Mouse (Mus musculus) lung, postnatal 4 days (tissue): ENCODE data around the gene Polr1d.
A peak's percentile ranks its signal among the peaks of the same experiment; 100 is the strongest.

ENCODE experiments used
- DNase-seq, 2 experiments: peaks; one replicate each; pipeline ENCODE4 v3.0.0; 2021

The Polr1d gene

DNA sequence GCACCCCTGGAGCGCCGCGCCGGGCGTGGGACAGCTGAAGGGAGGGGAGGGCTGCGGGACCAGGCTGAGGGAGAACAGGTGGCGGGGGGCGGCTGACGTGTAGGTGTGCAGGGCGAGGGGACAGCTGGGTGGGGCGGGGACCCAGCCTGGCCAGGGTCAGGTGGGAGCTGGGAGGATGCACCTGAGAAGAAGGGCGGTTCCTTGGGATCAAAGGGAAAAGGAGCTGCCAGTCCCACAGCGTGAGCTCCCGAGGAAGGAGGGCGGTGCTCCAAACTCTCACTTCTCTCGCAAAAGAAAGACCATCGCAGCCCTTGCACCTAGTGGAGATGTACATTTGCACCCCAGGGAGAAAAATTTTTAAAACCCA lies at the start of gene Polr1d:
Gene Polr1d, plus strand, starts transcription at position 252 of the 367 bp plus-strand sequence.
- DNase-seq = no peak

GRCm38 (mm10) chr5:147031281-147031680 lies 45.6 kb upstream of the Polr1d start:
- DNase-seq = no peak

GRCm38 (mm10) chr5:147033155-147033554 lies 43.7 kb upstream of the Polr1d start:
- no peak for DNase-seq

GRCm38 (mm10) chr5:147034283-147034682 lies 42.6 kb upstream of the Polr1d start:
- no peak for DNase-seq

- DNase-seq = no peak
Observed at GRCm38 (mm10) chr5:147035301-147035700, 41.5 kb upstream of the Polr1d start.

GRCm38 (mm10) chr5:147036028-147036427 lies 40.8 kb upstream of the Polr1d start:
- peak; percentile 56 to 76 for DNase-seq

- no peak for DNase-seq
Observed at GRCm38 (mm10) chr5:147036661-147037060, 40.2 kb upstream of the Polr1d start.

- DNase-seq = no peak
Observed at GRCm38 (mm10) chr5:147037601-147038000, 39.2 kb upstream of the Polr1d start.

- no peak for DNase-seq
Observed at GRCm38 (mm10) chr5:147039394-147039793, 37.5 kb upstream of the Polr1d start.

DNA sequence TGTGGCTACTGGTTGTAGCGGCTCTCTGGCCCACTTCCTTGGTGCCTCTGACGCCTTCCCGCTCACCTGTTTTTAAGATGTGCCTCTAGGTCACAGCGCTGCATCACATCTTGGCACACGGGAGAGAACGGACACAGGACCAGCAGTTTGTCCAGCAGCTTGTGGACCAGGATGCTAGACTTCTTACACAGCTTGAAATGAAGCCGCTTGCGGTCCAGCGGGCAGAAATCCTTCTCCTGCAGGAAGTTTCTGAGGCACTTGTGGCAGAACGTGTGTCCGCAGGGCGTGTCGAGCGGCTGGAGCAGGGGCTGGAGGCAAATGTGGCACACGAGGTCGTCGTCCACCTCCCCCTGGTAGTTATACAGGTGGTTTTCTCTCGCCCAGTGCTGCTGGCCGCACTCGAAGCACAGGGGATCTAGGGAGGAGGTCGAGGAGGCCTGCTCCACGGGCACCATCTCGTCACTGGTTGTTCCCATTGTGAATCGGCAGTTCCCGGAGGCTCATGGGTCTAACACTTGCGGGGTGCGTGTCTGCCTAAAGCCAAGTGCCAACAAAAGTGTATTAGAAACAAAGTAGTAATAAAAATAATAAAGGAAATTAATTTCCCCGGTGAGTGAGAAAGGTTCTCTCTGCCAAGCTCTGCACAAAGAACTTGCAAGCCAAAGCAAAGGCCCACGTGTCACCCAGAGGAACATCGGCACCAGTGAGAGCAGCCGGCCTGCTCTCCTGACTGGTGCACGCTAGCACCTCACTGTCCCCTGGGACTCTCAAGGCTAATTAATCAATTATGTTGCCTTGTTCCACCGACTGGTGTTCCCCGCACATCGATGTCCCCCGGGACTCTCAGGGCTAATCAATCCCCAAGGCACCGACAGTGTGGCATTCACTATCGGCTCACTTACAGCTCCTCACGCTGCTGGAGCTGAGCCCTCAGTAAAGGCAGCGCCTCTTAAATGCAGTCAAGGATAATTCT lies 34.6 kb upstream of the Polr1d start:
- DNase-seq = no peak

GRCm38 (mm10) chr5:147043240-147043844 lies 33.5 kb upstream of the Polr1d start:
- no peak for DNase-seq

GRCm38 (mm10) chr5:147045311-147045710 lies 31.5 kb upstream of the Polr1d start:
- no peak for DNase-seq

- DNase-seq = no peak
Observed at GRCm38 (mm10) chr5:147045929-147046328, 30.9 kb upstream of the Polr1d start.

- DNase-seq = no peak
Observed at GRCm38 (mm10) chr5:147049544-147050209, 27.2 kb upstream of the Polr1d start.

DNA sequence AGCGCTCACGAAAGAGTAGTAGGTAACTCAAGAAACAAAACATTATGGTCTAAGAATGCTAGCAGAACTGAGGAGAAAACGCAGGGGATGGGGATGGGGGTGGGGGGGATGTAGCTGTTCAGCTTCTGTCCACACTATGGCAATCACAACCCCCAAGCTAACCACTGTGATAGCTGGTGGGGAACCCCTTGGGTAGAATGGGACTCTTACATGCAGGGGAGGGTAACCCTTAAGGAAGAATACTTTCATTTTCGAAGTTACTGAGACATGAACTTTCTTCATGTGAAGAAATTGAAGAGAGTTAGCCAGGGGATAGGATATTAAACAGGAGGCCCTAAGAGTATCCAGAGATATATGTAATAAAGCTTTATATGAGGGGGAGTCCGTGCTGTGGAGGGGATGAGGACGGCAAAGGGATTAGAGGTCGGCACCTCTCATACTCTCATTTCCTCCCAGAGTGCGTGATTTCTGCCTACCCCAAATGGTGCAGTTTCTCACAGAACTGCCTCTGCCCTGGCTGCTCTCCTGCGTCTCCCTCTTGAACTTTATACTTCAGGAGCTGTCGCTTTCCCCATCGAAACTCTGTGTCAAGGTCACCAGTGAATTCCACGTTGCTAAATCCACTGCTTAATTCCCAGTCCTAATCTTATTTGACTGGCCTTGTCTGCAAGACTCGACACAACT lies 25.9 kb upstream of the Polr1d start:
- no peak for DNase-seq

GRCm38 (mm10) chr5:147051500-147052308 lies 25.1 kb upstream of the Polr1d start:
- no peak for DNase-seq

DNA sequence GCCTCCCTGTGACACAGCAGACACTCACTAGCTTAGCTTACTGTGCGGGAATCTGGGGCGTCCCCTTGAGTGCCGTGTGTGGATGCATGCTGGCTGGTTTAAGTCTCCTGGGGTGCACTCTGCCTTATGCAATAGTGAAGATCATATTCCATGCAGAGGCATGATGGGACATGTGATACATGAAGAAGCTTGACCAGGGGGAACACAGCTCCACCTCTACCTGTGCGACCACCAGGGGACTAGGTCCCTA lies 24.6 kb upstream of the Polr1d start:
- no peak for DNase-seq

- DNase-seq = no peak
Observed at GRCm38 (mm10) chr5:147053071-147053470, 23.8 kb upstream of the Polr1d start.

- no peak for DNase-seq
Observed at GRCm38 (mm10) chr5:147053481-147053880, 23.4 kb upstream of the Polr1d start.

DNA sequence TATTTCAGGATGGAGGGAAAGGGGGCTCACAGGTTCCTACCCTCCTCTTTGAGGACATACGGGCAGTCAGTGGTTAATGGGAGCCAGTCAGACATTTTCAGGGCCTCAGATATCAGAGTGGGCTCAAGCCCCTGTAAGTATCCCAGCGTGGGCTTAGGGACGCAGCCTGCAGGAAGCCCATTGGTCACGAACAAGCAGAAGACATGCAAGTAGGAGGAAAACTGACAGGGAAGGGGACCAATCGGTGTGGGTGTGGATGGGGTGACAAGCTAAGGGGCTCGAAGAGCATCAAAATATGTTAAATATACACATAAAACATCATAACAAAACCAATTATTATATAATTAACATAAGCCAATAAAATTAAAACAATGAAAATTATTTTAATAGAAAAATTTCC lies 22.5 kb upstream of the Polr1d start:
- no peak for DNase-seq

- DNase-seq = no peak
Observed at GRCm38 (mm10) chr5:147054747-147055270, 22.0 kb upstream of the Polr1d start.

DNA sequence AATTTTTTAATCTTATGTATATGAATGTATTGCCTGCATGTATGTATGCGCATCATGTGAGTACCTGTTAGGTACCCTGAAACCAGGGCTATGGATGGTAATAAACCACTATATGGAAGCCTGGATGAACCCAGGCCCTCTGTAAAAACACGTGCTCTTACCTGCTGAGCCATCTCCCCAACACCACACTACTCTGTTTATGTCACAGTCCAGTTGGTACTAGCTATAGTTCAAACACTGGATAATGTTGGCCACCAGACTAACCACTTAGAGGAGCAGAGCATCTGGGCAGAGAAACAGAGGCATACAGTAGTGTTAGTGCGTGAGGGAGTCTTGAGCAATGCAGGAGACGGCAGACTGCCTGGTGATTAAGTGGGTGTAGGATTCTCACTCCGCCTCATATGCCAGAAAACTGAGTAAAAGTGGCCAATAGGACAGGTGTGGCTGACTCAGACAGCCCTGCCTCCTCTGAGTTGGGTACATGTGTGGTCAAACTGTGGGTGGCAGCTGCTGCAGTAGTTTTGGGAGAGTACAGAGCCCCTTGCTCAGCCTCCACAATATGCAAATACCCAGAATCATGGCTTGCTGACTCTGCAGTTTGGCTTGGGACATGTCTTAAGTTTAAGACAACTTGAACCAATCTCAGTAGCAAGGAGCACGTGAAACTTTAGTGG lies 21.1 kb upstream of the Polr1d start:
- DNase-seq = peak in 1 of 2 experiments; percentile 21
